22 mouse cellular contexts compared by ENCODE assay signal in genomic region chr7:127216307-127216706, GRCm38 (mm10). TPM values are rescaled to one million over a fixed set of nuclear protein-coding genes. Genes with fewer than 3 reads are reported as not detected.
DNase-seq lines count a peak whose midpoint lies in the region; ATAC-seq and TF ChIP-seq lines count a peak whose summit lies in the region.
"Had no signal": no experiment of that assay in that cellular context is flagged by ENCODE, and none has a peak within 500 bp of the region (broad histone marks: within the 10 kb centered on the region; RNA-seq: fewer than 3 reads in every experiment).

No protein-coding gene starts in this region.

- H3K27ac ChIP-seq in heart, embryonic 10.5 days, result peak overlapping the region; percentile 79; the same call in 1 of the 2 replicates
- H3K27ac ChIP-seq in thymus, adult 2 months (ENCODE audit: control insufficient read depth, insufficient read depth, low read length), result no peak overlapping the region
- H3K27ac ChIP-seq in midbrain, postnatal 0 days (ENCODE audit: low read depth, low read length), result no peak overlapping the region
- H3K27ac ChIP-seq: embryonic facial prominence, embryonic 10.5 days; hindbrain, embryonic 15.5 days; intestine, embryonic 15.5 days; limb, embryonic 12.5 days; neural tube, embryonic 13.5 days had no signal

- H3K4me2 ChIP-seq in midbrain, postnatal 0 days (ENCODE audit: low read depth, low read length, poor library complexity, severe bottlenecking), result no peak overlapping the region
- H3K4me2 ChIP-seq: hindbrain, embryonic 15.5 days; intestine, embryonic 15.5 days; limb, embryonic 12.5 days; neural tube, embryonic 13.5 days had no signal

- intact Hi-C loops in heart, postnatal 36 days (cut with DNase I), result no loop called here

- no peak overlapping the region for H3K9ac ChIP-seq in midbrain, postnatal 0 days (replicated peaks; ENCODE audit: low read length, poor library complexity, severe bottlenecking)
- H3K9ac ChIP-seq: hindbrain, embryonic 15.5 days; intestine, embryonic 15.5 days; limb, embryonic 12.5 days; neural tube, embryonic 13.5 days had no signal

- H3K4me3 ChIP-seq in heart, embryonic 10.5 days, result no peak overlapping the region
- peak overlapping the region; percentile 31 for H3K4me3 ChIP-seq in thymus, adult 2 months (ENCODE audit: control insufficient read depth, insufficient read depth, low read length)
- H3K4me3 ChIP-seq in midbrain, postnatal 0 days (ENCODE audit: low read depth, low read length), result no peak overlapping the region
- H3K4me3 ChIP-seq: embryonic facial prominence, embryonic 10.5 days; hindbrain, embryonic 15.5 days; intestine, embryonic 15.5 days; limb, embryonic 12.5 days; neural tube, embryonic 13.5 days had no signal

- no peak for TF ChIP-seq CTCF in thymus, adult 2 months (IDR thresholded peaks at IDR 0.05; ENCODE audit: borderline replicate concordance, control insufficient read depth, extremely low read depth, insufficient read depth, low read length, poor library complexity)
- no peak for TF ChIP-seq CTCF in midbrain, postnatal 0 days (IDR thresholded peaks at IDR 0.05)

- 82% methylated on average over 5 of the region's 5 CpGs for WGBS in heart, embryonic 10.5 days
- 57% methylated on average over 5 of the region's 5 CpGs for WGBS in thymus, adult 2 months
- 98% methylated on average over 5 of the region's 5 CpGs for WGBS in midbrain, postnatal 0 days

- no peaks in the 10 kb centered on the region for H3K9me3 ChIP-seq in heart, embryonic 10.5 days
- no peaks in the 10 kb centered on the region for H3K9me3 ChIP-seq in midbrain, postnatal 0 days (ENCODE audit: low read length)
- H3K9me3 ChIP-seq: embryonic facial prominence, embryonic 10.5 days; hindbrain, embryonic 15.5 days; intestine, embryonic 15.5 days; limb, embryonic 12.5 days; neural tube, embryonic 13.5 days had no signal

- TF ChIP-seq POLR2A in thymus, adult 2 months (IDR thresholded peaks at IDR 0.05; ENCODE audit: control insufficient read depth, extremely low read depth, insufficient read depth, low read length, poor library complexity), result no peak

- H3K4me1 ChIP-seq in heart, embryonic 10.5 days, result peaks cover 52% of the 10 kb centered on the region
- H3K4me1 ChIP-seq in thymus, adult 2 months (replicated peaks; ENCODE audit: control insufficient read depth, insufficient read depth, low read length), result peaks cover 59% of the 10 kb centered on the region
- no peaks in the 10 kb centered on the region for H3K4me1 ChIP-seq in midbrain, postnatal 0 days (ENCODE audit: insufficient read depth, low read length)

- H3K36me3 ChIP-seq in heart, embryonic 10.5 days, result no peaks in the 10 kb centered on the region
- H3K36me3 ChIP-seq in thymus, adult 2 months (ENCODE audit: control insufficient read depth, insufficient read depth, low read length), result peaks cover 14% of the 10 kb centered on the region
- H3K36me3 ChIP-seq in midbrain, postnatal 0 days (ENCODE audit: insufficient read depth, low read length), result no peaks in the 10 kb centered on the region
- H3K36me3 ChIP-seq: embryonic facial prominence, embryonic 10.5 days; hindbrain, embryonic 15.5 days; intestine, embryonic 15.5 days; limb, embryonic 12.5 days; neural tube, embryonic 13.5 days had no signal

- H3K27me3 ChIP-seq in heart, embryonic 10.5 days (ENCODE audit: insufficient read depth, poor library complexity, severe bottlenecking), result peaks cover 11% of the 10 kb centered on the region; the same call in 1 of the 2 replicates
- no peaks in the 10 kb centered on the region for H3K27me3 ChIP-seq in thymus, adult 2 months (ENCODE audit: control insufficient read depth, insufficient read depth, low read length)
- no peaks in the 10 kb centered on the region for H3K27me3 ChIP-seq in midbrain, postnatal 0 days (ENCODE audit: insufficient read depth, low read length)
- H3K27me3 ChIP-seq: hindbrain, embryonic 15.5 days; intestine, embryonic 15.5 days had no signal

- no peak for ATAC-seq in midbrain, postnatal 0 days (ENCODE audit: low FRiP score)
- ATAC-seq: CD4-positive, CD25-positive, alpha-beta regulatory T cell, adult 4 months; intestine, embryonic 15.5 days had no signal

- DNase-seq in heart, embryonic 10.5 days (ENCODE audit: low spot score), result no peak
- no peak for DNase-seq in heart, postnatal 36 days
- no peak for DNase-seq in thymus, adult 2 months
- DNase-seq in thymus, postnatal 25 days, result no peak
- peak; percentile 75 for DNase-seq in R1 (ENCODE audit: low read depth, low spot score)
- no peak for DNase-seq in lung, postnatal 14 days
- DNase-seq in midbrain, postnatal 0 days (ENCODE audit: low spot score), result no peak
- DNase-seq: adrenal gland, postnatal 36 days; cerebellum, adult 9-10 months; gastrocnemius, postnatal 36 days; kidney, adult 8-10 months; kidney, postnatal 14 days; layer of hippocampus, postnatal 36 days; lung, adult 18-20 months; lung, postnatal 10 days; midbrain, embryonic 14.5 days had no signal

RNA-seq across cellular contexts. Expression of gene Mylpf, which starts 7.6 kb away (rescaled TPM):
- polyA plus RNA-seq in heart, embryonic 10.5 days (2016; fragmentation: Nextera tagmentation; extraction: Ambion mirVana), result 40.4 and 51.1 TPM in 2 replicates
- 1 to 10 TPM; 2.4 to 2.5 TPM for total RNA-seq in heart, postnatal 36 days (2021)
- polyA plus RNA-seq in thymus, adult 2 months (2012; rRNA removed), result 10.7 and 12.3 TPM in 2 replicates
- 0.90 and 1.4 TPM in 2 replicates for total RNA-seq in midbrain, postnatal 0 days (2014; rRNA removed)
- polyA plus RNA-seq in midbrain, postnatal 0 days (2015; fragmentation: Nextera tagmentation; extraction: Ambion mirVana), result 1.5 and 2.2 TPM in 2 replicates

RNA-seq across cellular contexts. Expression of gene Tbc1d10b, which starts 8.0 kb away (rescaled TPM):
- 26.4 and 28.3 TPM in 2 replicates for polyA plus RNA-seq in heart, embryonic 10.5 days (2016; fragmentation: Nextera tagmentation; extraction: Ambion mirVana)
- 10 to 100 TPM; 24.6 to 26.4 TPM for total RNA-seq in heart, postnatal 36 days (2021)
- polyA plus RNA-seq in thymus, adult 2 months (2012; rRNA removed), result 70.3 and 81.3 TPM in 2 replicates
- total RNA-seq in midbrain, postnatal 0 days (2014; rRNA removed), result 70.2 and 72.3 TPM in 2 replicates
- 24.5 and 28.7 TPM in 2 replicates for polyA plus RNA-seq in midbrain, postnatal 0 days (2015; fragmentation: Nextera tagmentation; extraction: Ambion mirVana)

RNA-seq across cellular contexts. Expression of gene Zfp553, which starts 16.6 kb away (rescaled TPM):
- 30.5 and 42.9 TPM in 2 replicates for polyA plus RNA-seq in heart, embryonic 10.5 days (2016; fragmentation: Nextera tagmentation; extraction: Ambion mirVana)
- total RNA-seq in heart, postnatal 36 days (2021), result 1 to 10 TPM; 6.0 to 6.6 TPM
- polyA plus RNA-seq in thymus, adult 2 months (2012; rRNA removed), result 30.4 and 31.6 TPM in 2 replicates
- total RNA-seq in midbrain, postnatal 0 days (2014; rRNA removed), result 37.4 and 39.6 TPM in 2 replicates
- 32.3 TPM in 2 replicates for polyA plus RNA-seq in midbrain, postnatal 0 days (2015; fragmentation: Nextera tagmentation; extraction: Ambion mirVana)

RNA-seq across cellular contexts. Expression of gene Sept1, which starts 16.6 kb away (rescaled TPM):
- polyA plus RNA-seq in heart, embryonic 10.5 days (2016; fragmentation: Nextera tagmentation; extraction: Ambion mirVana), result 21.2 and 25.4 TPM in 2 replicates
- total RNA-seq in heart, postnatal 36 days (2021), result 1 to 10 TPM; 2.8 TPM
- 1,045 and 1,102 TPM in 2 replicates for polyA plus RNA-seq in thymus, adult 2 months (2012; rRNA removed)
- total RNA-seq in midbrain, postnatal 0 days (2014; rRNA removed), result 0.22 and 3.7 TPM in 2 replicates
- 4.2 and 5.3 TPM in 2 replicates for polyA plus RNA-seq in midbrain, postnatal 0 days (2015; fragmentation: Nextera tagmentation; extraction: Ambion mirVana)

RNA-seq across cellular contexts. Expression of gene Cd2bp2, which starts 20.5 kb away (rescaled TPM):
- polyA plus RNA-seq in heart, embryonic 10.5 days (2016; fragmentation: Nextera tagmentation; extraction: Ambion mirVana), result 49.1 and 61.0 TPM in 2 replicates
- 10 to 100 TPM; 36.9 to 38.0 TPM for total RNA-seq in heart, postnatal 36 days (2021)
- 63.4 and 67.2 TPM in 2 replicates for polyA plus RNA-seq in thymus, adult 2 months (2012; rRNA removed)
- 85.7 and 103 TPM in 2 replicates for total RNA-seq in midbrain, postnatal 0 days (2014; rRNA removed)
- 62.6 and 64.8 TPM in 2 replicates for polyA plus RNA-seq in midbrain, postnatal 0 days (2015; fragmentation: Nextera tagmentation; extraction: Ambion mirVana)
